11 mouse cellular contexts compared by ENCODE assay signal in genomic region chr7:43282459-43282858, GRCm38 (mm10). TPM values are rescaled to one million over a fixed set of nuclear protein-coding genes. Genes with fewer than 3 reads are reported as not detected.
A peak's percentile ranks its signal among the peaks of the same experiment; 100 is the strongest.
DNase-seq lines count a peak whose midpoint lies in the region; ATAC-seq and TF ChIP-seq lines count a peak whose summit lies in the region.
"Had no signal": no experiment of that assay in that cellular context is flagged by ENCODE, and none has a peak within 500 bp of the region (broad histone marks: within the 10 kb centered on the region; RNA-seq: fewer than 3 reads in every experiment).

No protein-coding gene starts in this region.

- H3K27ac ChIP-seq in hindbrain, embryonic 11.5 days (ENCODE audit: low read depth, low read length) = no peak overlapping the region
- H3K27ac ChIP-seq in hindbrain, embryonic 10.5 days = no peak overlapping the region
- H3K27ac ChIP-seq in cortical plate, adult 2 months (ENCODE audit: insufficient read depth, low read length) = no peak overlapping the region
- no peak overlapping the region for H3K27ac ChIP-seq in hindbrain, embryonic 12.5 days
- H3K27ac ChIP-seq in midbrain, embryonic 16.5 days (ENCODE audit: low read length) = no peak overlapping the region
- H3K27ac ChIP-seq: embryonic facial prominence, embryonic 15.5 days; heart, embryonic 13.5 days; liver, embryonic 13.5 days had no signal

- no peaks in the 10 kb centered on the region for H3K36me3 ChIP-seq in hindbrain, embryonic 11.5 days (ENCODE audit: control insufficient read depth, insufficient read depth, low read length)
- no peaks in the 10 kb centered on the region for H3K36me3 ChIP-seq in hindbrain, embryonic 10.5 days
- H3K36me3 ChIP-seq in hindbrain, embryonic 12.5 days = no peaks in the 10 kb centered on the region
- H3K36me3 ChIP-seq in midbrain, embryonic 16.5 days (ENCODE audit: control insufficient read depth, insufficient read depth, low read length) = no peaks in the 10 kb centered on the region
- H3K36me3 ChIP-seq: embryonic facial prominence, embryonic 15.5 days; G1E; heart, embryonic 13.5 days; liver, embryonic 13.5 days had no signal

- no peak overlapping the region for H3K4me3 ChIP-seq in hindbrain, embryonic 11.5 days (ENCODE audit: low read depth, low read length)
- H3K4me3 ChIP-seq in hindbrain, embryonic 10.5 days = no peak overlapping the region
- H3K4me3 ChIP-seq in cortical plate, adult 2 months (ENCODE audit: insufficient read depth, low read length) = peak overlapping the region; percentile 54; the same call in 1 of the 2 replicates
- H3K4me3 ChIP-seq in hindbrain, embryonic 12.5 days = no peak overlapping the region
- H3K4me3 ChIP-seq in midbrain, embryonic 16.5 days (ENCODE audit: low read depth, low read length) = no peak overlapping the region

- no peaks in the 10 kb centered on the region for H3K27me3 ChIP-seq in hindbrain, embryonic 11.5 days (ENCODE audit: control insufficient read depth, insufficient read depth, low read length)
- no peaks in the 10 kb centered on the region for H3K27me3 ChIP-seq in hindbrain, embryonic 10.5 days (ENCODE audit: insufficient read depth, poor library complexity, severe bottlenecking)
- H3K27me3 ChIP-seq in hindbrain, embryonic 12.5 days = no peaks in the 10 kb centered on the region
- H3K27me3 ChIP-seq in midbrain, embryonic 16.5 days (ENCODE audit: control insufficient read depth, insufficient read depth, low read depth, low read length) = no peaks in the 10 kb centered on the region
- H3K27me3 ChIP-seq: embryonic facial prominence, embryonic 15.5 days; heart, embryonic 13.5 days; liver, embryonic 13.5 days had no signal

- no peak for TF ChIP-seq CTCF in cortical plate, adult 2 months (IDR thresholded peaks at IDR 0.05; ENCODE audit: extremely low read depth, insufficient read depth, low read length)

- TF ChIP-seq POLR2A in cortical plate, adult 2 months (IDR thresholded peaks at IDR 0.05; ENCODE audit: extremely low read depth, insufficient read depth, low read length) = no peak

- H3K9ac ChIP-seq in hindbrain, embryonic 11.5 days (ENCODE audit: low read depth, low read length) = no peak overlapping the region
- H3K9ac ChIP-seq in hindbrain, embryonic 12.5 days = no peak overlapping the region
- no peak overlapping the region for H3K9ac ChIP-seq in midbrain, embryonic 16.5 days (ENCODE audit: low read depth, low read length)
- H3K9ac ChIP-seq: embryonic facial prominence, embryonic 15.5 days; liver, embryonic 13.5 days had no signal

- H3K9me3 ChIP-seq in hindbrain, embryonic 11.5 days (ENCODE audit: control insufficient read depth, low read length) = no peaks in the 10 kb centered on the region
- H3K9me3 ChIP-seq in hindbrain, embryonic 10.5 days = peaks cover 3% of the 10 kb centered on the region; the same call in 1 of the 2 replicates
- no peaks in the 10 kb centered on the region for H3K9me3 ChIP-seq in hindbrain, embryonic 12.5 days (replicated peaks)
- H3K9me3 ChIP-seq in midbrain, embryonic 16.5 days (replicated peaks; ENCODE audit: control insufficient read depth, low read length, poor library complexity, severe bottlenecking) = no peaks in the 10 kb centered on the region
- H3K9me3 ChIP-seq: embryonic facial prominence, embryonic 15.5 days; G1E; heart, embryonic 13.5 days; liver, embryonic 13.5 days had no signal

- H3K4me2 ChIP-seq in hindbrain, embryonic 11.5 days (replicated peaks; ENCODE audit: low read depth, low read length) = no peak overlapping the region
- H3K4me2 ChIP-seq in hindbrain, embryonic 12.5 days (replicated peaks) = no peak overlapping the region
- peak overlapping the region; percentile 61; the same call in 1 of the 2 replicates for H3K4me2 ChIP-seq in midbrain, embryonic 16.5 days (ENCODE audit: low read length)

- 92% methylated on average over 2 of the region's 3 CpGs for WGBS in hindbrain, embryonic 11.5 days
- WGBS in hindbrain, embryonic 10.5 days = 83% methylated on average over 2 of the region's 3 CpGs
- WGBS in hindbrain, embryonic 12.5 days = 83% methylated on average over 2 of the region's 3 CpGs
- 85% methylated on average over 2 of the region's 3 CpGs for WGBS in midbrain, embryonic 16.5 days

- no peaks in the 10 kb centered on the region for H3K4me1 ChIP-seq in hindbrain, embryonic 11.5 days (replicated peaks; ENCODE audit: control insufficient read depth, insufficient read depth, low read length)
- H3K4me1 ChIP-seq in hindbrain, embryonic 10.5 days (replicated peaks) = no peaks in the 10 kb centered on the region
- H3K4me1 ChIP-seq in cortical plate, adult 2 months (ENCODE audit: control insufficient read depth, insufficient read depth, low read length) = no peaks in the 10 kb centered on the region
- no peaks in the 10 kb centered on the region for H3K4me1 ChIP-seq in hindbrain, embryonic 12.5 days
- no peaks in the 10 kb centered on the region for H3K4me1 ChIP-seq in midbrain, embryonic 16.5 days (ENCODE audit: control insufficient read depth, insufficient read depth, low read length)
- H3K4me1 ChIP-seq: embryonic facial prominence, embryonic 15.5 days; liver, embryonic 13.5 days had no signal

- no peak for DNase-seq in hindbrain, embryonic 11.5 days (ENCODE audit: low spot score)
- DNase-seq in hindbrain, embryonic 10.5 days (ENCODE audit: low spot score) = no peak
- DNase-seq in adrenal gland, postnatal 14 days = no peak
- no peak for DNase-seq in retina, postnatal 1 day

- 0 out of 2 replicates have a peak, but pooled peaks have one; percentile 5 for ATAC-seq in hindbrain, embryonic 11.5 days (ENCODE audit: low FRiP score)
- peak; percentile 52; the same call in 1 of the 2 replicates for ATAC-seq in hindbrain, embryonic 12.5 days (ENCODE audit: low FRiP score)
- peak; percentile 55 for ATAC-seq in midbrain, embryonic 16.5 days

RNA-seq across cellular contexts. Expression of gene Zfp715, which starts 30.6 kb away (rescaled TPM):
- 13.4 and 19.2 TPM in 2 replicates for polyA plus RNA-seq in hindbrain, embryonic 11.5 days (2014; fragmentation: Nextera tagmentation; extraction: Ambion mirVana)
- polyA plus RNA-seq in hindbrain, embryonic 10.5 days (2016; fragmentation: Nextera tagmentation; extraction: Ambion mirVana) = 7.8 and 9.8 TPM in 2 replicates
- 15.3 and 15.4 TPM in 2 replicates for polyA plus RNA-seq in cortical plate, adult 2 months (2012; rRNA removed)
- 15.8 and 18.1 TPM in 2 replicates for polyA plus RNA-seq in hindbrain, embryonic 12.5 days (2016; fragmentation: Nextera tagmentation; extraction: Ambion mirVana)
- 24.6 and 26.0 TPM in 2 replicates for polyA plus RNA-seq in midbrain, embryonic 16.5 days (2015; fragmentation: Nextera tagmentation; extraction: Ambion mirVana)
- total RNA-seq in adrenal gland, postnatal 14 days (2021) = 19.9 and 21.6 TPM in 2 replicates

Comparison
In these comparisons a context has a peak if more than half of its experiments do, and no peak if none do; other contexts are left out.
1. ATAC-seq: peak in every context shown above with its lines; median percentile 55 in midbrain, embryonic 16.5 days; 52 in hindbrain, embryonic 12.5 days; 5 in hindbrain, embryonic 11.5 days.